Mouse (Mus musculus): Measurements from ENCODE around the gene Olfr1239. TPM values are rescaled to one million over a fixed set of nuclear protein-coding genes. Genes with fewer than 3 reads are reported as not detected.

Gene Olfr1239
- polyA plus RNA-seq (2021; fragmentation: Nextera tagmentation) = not detected in 2 replicates
- long read RNA-seq, experiment 1 = 0 reads
- long read RNA-seq, experiment 2 = 0 reads

GRCm38 (mm10) chr2:89420307-89420706 lies at the start of gene Olfr1239:
Olfr1239 (minus strand) TSS chr2:89420407.

GRCm38 (mm10) chr2:89442900-89443299 lies 22.7 kb upstream of the Olfr1239 start, which contains the start of gene Olfr1240:
Olfr1240 (minus strand) TSS chr2:89443000.

GRCm38 (mm10) chr2:89409576-89409975 lies 10.6 kb downstream of the Olfr1239 start, which contains the start of gene Olfr1238:
Olfr1238 (minus strand) TSS chr2:89409676.

Other genes starting within 250 kb of the Olfr1239 start
- gene Olfr1225, start 245.7 kb downstream of the Olfr1239 start, polyA plus RNA-seq (2021; fragmentation: Nextera tagmentation) = not detected in 2 replicates
- gene Olfr1226, start 220.4 kb downstream of the Olfr1239 start, polyA plus RNA-seq (2021; fragmentation: Nextera tagmentation) = not detected in 2 replicates
- not detected in 2 replicates for gene Olfr1228, start 166.3 kb downstream of the Olfr1239 start, polyA plus RNA-seq (2021; fragmentation: Nextera tagmentation)
- gene Olfr1229, start 132.4 kb downstream of the Olfr1239 start, polyA plus RNA-seq (2021; fragmentation: Nextera tagmentation) = not detected in 2 replicates
- gene Olfr1230, start 123.1 kb downstream of the Olfr1239 start, polyA plus RNA-seq (2021; fragmentation: Nextera tagmentation) = not detected in 2 replicates
- gene Olfr1231, start 113.3 kb downstream of the Olfr1239 start, polyA plus RNA-seq (2021; fragmentation: Nextera tagmentation) = not detected in 2 replicates
- gene Olfr1232, start 90.7 kb downstream of the Olfr1239 start, polyA plus RNA-seq (2021; fragmentation: Nextera tagmentation) = not detected in 2 replicates
- not detected in 2 replicates for gene Olfr1233, start 78.0 kb downstream of the Olfr1239 start, polyA plus RNA-seq (2021; fragmentation: Nextera tagmentation)
- gene Olfr1234, start 55.5 kb downstream of the Olfr1239 start, polyA plus RNA-seq (2021; fragmentation: Nextera tagmentation) = not detected in 2 replicates
- not detected in 2 replicates for gene Olfr1238, start 10.7 kb downstream of the Olfr1239 start, polyA plus RNA-seq (2021; fragmentation: Nextera tagmentation)
- not detected in 2 replicates for gene Olfr1240, start 22.6 kb upstream of the Olfr1239 start, polyA plus RNA-seq (2021; fragmentation: Nextera tagmentation)
- not detected in 2 replicates for gene Olfr1241, start 66.7 kb upstream of the Olfr1239 start, polyA plus RNA-seq (2021; fragmentation: Nextera tagmentation)
- gene Olfr1242, start 77.9 kb upstream of the Olfr1239 start, polyA plus RNA-seq (2021; fragmentation: Nextera tagmentation) = not detected in 2 replicates
- not detected in 2 replicates for gene Olfr1243, start 111.1 kb upstream of the Olfr1239 start, polyA plus RNA-seq (2021; fragmentation: Nextera tagmentation)
- gene Olfr1245, start 158.0 kb upstream of the Olfr1239 start, polyA plus RNA-seq (2021; fragmentation: Nextera tagmentation) = not detected in 2 replicates
- gene Olfr1246, start 172.8 kb upstream of the Olfr1239 start, polyA plus RNA-seq (2021; fragmentation: Nextera tagmentation) = not detected in 2 replicates
- gene Olfr1247, start 193.7 kb upstream of the Olfr1239 start, polyA plus RNA-seq (2021; fragmentation: Nextera tagmentation) = not detected in 2 replicates
- gene Olfr1248, start 197.8 kb upstream of the Olfr1239 start, polyA plus RNA-seq (2021; fragmentation: Nextera tagmentation) = not detected in 2 replicates
- not detected in 2 replicates for gene Olfr1249, start 214.6 kb upstream of the Olfr1239 start, polyA plus RNA-seq (2021; fragmentation: Nextera tagmentation)
- not detected in 2 replicates for gene Olfr1250, start 241.1 kb upstream of the Olfr1239 start, polyA plus RNA-seq (2021; fragmentation: Nextera tagmentation)

Data from left cerebral cortex, adult 6 months (tissue).